Mouse (Mus musculus) thymus, postnatal 4 days (tissue): Measurements from ENCODE around the gene Zfand3.

Source experiments
- DNase-seq: peaks from one replicate; pipeline ENCODE4 v3.0.0; 2021

Zfand3 gene

DNA sequence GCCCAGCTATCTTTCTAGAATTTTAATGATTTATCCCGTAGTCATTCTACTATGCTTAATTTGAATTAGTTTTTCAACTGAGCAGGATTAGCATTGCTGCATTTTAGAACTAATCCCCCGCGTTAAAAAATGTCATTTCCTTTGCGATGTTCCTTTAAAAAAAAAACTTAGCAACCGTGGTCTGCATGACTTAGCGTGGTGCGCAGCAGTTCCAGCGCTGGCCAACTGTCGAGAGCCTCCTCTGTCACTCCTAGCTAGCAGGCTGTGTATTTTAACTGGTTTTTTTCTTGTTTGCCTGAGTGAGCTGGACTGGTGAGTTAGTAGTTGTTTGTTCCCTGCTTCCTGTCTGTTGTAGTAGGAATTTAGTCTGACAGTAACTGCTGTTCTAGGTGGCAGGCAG lies 48.9 kb downstream of the Zfand3 start:
- no peak for DNase-seq

DNA sequence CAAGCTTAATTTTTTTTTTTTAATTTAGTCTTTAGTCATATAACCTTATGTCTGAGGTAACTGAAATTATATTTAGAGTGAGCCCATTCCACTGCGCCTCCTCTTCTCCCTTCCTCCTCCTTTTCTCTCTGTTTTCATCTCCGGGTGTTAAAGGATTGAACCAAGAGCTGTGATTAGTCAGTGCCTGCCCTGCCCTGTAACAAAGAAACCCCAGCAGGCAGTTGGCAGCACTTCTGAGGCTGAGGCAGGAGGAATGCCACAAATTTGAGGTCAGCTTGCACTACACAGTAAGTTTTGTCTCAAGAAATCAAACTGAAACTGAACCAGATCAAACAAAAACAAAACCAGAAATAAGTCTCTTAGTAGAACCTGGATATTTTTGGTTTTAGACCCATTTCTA lies 49.3 kb downstream of the Zfand3 start:
- DNase-seq, result no peak

DNA sequence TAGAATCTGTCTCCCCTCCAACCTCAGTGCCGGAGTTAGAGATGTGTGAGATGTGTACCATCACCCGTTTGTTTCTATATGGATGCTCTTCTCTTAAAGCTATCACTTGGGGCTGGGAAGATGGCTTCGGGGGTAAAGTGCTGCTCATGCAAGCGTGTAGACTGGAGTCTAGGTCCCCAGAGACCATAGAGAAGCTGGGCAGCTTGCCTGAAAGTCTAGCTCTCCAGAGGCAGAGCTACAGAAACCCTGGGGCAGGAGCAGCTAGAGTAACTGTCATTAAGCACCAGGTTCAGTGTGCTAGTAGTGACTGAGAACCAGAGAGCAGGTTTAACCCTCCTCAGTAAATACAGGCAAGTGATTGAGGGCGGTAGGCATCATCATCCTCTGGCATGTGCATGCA lies 51.7 kb downstream of the Zfand3 start:
- DNase-seq, result no peak

DNA sequence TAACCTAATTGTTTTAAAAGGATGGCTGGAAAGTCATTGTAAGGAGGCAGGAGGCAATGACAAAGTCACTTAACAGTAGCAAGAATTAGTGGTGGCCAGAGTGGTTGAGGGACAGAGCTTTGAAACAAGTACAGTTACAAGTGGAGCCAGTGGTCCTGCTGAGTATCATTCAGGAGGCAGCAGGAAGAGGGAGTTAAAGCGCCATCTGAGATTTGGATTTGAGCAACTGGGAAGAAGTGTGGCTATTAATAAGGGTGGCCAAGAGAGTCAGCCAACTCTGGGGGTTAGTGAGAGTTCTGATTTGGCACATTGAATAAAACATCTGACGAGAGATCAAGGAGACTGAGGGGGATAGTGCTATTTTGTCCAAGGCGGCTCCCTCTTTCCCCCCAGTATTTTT lies 54.1 kb downstream of the Zfand3 start:
- no peak for DNase-seq

DNA sequence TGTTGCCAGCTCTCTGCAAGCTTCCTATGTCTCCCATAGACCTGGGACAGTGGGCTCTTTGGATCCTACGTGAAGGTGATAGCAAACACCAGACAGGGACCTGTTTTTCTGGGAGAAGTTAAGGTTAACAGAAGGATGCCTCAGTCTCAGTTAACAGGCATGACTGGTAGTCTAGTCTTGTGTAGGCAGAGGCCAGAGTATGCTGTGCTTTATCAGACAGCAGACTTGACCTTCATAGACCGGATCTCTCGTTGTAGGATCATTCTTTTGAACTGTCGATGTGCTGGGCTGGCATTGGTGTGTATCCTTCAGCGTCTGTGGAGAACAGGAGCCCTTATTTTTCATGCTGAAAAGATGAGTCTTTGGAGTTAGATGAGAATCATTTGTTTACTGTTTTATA lies 54.5 kb downstream of the Zfand3 start:
- no peak for DNase-seq

DNA sequence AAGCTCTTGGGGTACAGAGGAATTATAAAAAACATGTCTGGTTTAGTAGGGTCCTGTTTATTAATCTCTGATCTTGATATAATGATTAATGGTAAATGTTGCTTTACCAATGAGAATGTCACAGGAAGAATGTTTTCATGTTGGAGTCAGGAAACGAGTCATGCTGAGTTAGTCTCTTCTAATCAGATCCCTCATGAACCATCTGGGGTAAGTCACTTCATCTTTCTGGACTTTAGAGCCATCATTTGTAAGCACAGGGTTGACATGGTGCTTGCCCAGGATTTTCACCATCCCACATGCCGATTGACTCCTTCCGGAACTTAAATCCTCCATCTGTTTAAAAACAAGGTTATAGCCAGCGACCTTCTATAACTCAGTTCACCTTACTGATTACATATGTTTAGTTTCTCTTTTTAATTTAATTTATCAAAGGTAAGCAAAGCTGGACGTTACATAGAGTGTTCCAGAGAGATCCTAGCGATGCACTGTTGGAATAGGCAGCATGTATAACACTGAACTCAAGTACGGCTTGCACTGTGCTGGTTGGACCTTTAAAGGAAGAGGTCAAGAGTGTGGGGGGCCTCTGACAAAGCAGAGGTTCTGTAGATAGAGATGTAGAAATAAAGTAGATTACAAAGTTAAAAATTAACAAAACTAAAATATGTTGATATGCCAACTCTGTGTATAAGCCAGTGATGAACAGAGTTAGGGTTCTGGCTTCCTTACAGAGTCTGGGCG lies 56.7 kb downstream of the Zfand3 start:
- DNase-seq, result no peak

DNA sequence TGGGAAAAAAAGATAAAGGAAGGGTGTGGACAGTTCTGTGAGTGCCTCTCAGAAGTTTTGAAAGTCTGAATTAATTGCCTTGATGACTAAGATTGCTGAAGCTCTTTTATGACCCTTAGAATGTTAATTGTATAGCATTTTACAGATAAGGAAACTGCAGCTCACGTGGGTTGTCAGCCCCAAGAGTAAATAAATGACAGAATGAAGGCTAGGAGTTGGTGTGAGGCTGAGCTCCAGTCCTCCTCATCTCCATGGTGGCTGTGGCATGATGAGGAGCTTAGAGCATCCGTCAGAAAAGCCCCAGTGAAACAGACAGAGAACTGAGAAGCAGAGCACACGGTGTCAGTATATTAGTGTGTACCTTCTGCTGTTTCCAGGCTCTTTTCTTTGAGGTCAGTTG lies 59.3 kb downstream of the Zfand3 start:
- no peak for DNase-seq

DNA sequence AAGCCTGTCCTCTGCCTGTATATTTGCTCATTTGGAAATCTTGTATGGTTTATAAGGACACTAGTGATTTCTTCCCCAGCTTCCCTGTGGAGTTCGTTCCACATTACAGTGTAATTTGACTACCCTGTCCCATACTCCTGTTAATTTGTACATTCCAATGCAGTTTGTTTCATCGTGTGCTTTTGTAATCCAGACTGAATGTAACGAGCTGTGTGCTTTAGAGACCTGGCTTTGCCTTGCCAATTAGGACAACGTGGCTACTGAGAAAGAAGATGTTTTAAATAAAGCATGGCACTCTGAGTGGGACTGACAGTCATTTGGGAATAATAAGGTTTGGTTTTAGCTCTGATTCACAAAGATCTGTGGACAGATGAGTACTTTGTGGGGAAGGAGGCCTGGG lies 60.2 kb downstream of the Zfand3 start:
- DNase-seq, result no peak

DNA sequence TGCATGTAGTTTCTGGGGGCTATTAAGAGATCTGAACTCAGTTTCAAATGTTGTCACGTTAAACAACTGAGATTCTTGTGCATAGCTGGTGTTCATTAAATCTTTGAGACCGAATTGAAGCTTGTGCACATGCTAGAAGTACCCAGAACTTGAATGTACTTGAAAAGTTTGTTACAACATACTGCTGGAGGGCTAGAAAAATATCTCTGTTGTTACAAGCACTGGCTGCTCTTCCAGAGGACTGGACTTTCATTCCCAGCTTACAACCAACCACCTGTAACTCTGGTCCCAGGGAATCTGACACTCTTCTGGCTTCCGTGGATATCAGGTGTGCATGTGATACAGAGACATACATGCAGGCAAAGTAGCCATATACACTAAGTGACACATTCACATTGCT lies 65.2 kb downstream of the Zfand3 start:
- no peak for DNase-seq

DNA sequence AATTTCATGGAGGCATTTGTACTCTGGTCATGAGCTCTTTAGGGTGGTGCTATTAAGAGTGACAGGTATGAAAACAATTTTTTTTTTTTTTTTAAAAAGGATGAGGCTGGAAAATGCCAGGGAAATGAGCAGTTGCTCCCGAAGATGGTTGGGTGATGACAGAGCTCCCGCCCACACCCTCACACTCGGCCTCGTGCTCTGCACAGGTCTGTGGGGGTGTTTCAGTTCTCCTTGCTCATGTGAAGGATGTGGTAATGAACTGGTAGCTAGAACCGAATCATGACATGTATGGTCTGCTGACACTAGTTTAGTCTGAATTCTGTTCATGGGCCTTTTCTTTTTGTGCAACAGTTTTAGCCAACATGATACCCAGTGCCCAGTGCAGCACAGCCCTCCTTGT lies 66.1 kb downstream of the Zfand3 start:
- no peak for DNase-seq

DNA sequence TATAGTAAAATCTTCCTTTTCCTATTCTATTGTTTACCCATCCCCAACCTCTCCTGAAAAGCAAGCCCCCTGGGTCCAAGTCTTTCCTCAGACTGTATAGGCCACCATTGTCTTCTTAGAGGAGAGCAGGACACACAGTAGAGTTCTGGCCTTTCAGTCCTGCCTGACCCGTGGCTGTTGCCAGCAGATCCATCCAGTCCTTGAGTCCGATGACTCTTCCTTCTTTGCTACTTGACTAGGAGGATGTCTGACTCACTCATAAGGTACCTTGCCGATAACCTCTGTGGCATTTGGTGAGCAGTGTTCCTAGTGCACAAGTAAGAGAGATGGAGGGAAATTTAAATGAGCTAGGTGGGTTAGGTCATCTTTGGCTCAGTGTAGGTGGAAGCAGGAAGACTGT lies 68.1 kb downstream of the Zfand3 start:
- DNase-seq, result no peak

DNA sequence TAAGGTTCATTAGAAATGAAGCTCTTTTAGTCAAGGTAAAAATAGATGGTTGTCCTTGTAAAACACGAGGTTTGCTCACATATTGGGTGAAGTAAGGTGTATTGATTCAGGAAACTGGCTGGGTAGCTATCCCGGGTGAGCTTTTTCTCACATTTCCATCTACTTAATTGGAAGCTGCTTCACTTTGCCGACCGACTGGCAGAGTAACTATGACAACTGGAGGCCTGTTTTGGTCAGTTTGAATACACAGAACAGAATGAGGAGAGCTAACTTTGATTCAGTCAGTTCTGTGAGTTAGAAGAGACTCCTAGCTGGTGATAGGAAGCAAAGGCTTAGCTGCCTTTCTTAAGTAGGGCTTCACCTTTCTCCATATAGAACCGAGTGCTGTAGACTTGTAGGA lies 71.4 kb downstream of the Zfand3 start:
- DNase-seq, result no peak

DNA sequence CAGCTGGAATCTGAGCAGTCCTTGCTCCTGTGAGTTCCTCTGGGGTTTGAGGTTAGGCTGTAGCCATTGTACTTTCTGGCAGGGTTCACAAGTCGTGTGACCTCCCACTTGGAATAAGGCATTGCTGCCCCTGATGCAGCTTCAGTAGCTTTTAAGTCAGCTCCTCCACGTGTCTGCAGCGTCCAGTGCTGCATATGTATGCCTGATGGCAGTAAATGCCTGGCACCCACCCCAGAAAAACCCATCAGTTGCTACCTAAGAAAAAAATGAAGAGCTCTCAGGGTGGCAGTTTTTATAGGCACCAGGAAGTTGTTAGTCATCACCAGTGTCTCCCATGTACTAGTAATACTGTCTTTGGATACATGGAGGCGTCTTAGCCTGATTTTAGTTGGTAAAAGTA lies 79.5 kb downstream of the Zfand3 start:
- DNase-seq, result no peak

DNA sequence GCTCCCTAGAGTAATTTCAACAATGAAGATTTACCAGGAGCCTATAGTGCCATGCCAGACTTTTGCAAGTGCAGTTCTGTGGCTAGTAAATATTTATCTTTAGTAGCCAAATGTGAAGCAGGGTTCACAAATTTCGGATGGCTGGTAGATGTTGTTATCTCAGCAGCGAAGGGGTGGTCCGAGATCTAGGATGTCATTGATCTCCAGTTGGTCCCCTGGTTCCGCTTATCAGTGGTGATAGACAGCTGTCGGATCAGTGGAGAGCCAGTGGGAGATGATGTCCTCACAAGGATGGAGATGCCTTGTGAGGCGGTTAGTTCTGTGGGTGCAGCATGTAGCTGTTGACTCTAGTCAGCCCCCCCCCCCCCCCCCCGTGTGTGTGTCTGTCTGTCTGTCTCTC lies 82.2 kb downstream of the Zfand3 start:
- no peak for DNase-seq

DNA sequence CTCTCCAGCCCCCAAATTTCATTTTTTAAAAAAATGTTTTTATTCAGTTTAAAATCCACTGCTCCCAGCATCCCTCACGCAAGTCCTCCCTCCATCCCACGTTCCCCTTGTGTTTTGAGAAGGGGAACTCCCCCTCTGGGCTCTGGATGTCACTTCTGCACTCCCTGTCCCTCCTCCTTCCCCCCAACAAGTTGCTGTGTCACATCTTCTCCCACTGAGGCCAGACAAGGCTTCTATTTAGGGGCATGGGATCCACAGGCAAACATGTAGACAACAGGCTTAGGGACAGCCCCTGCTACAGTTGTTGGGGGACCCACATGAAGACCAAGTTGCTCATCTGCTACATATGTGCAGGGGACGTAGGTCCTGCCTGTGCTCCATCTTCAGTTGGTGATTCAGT lies 83.9 kb downstream of the Zfand3 start:
- no peak for DNase-seq

DNA sequence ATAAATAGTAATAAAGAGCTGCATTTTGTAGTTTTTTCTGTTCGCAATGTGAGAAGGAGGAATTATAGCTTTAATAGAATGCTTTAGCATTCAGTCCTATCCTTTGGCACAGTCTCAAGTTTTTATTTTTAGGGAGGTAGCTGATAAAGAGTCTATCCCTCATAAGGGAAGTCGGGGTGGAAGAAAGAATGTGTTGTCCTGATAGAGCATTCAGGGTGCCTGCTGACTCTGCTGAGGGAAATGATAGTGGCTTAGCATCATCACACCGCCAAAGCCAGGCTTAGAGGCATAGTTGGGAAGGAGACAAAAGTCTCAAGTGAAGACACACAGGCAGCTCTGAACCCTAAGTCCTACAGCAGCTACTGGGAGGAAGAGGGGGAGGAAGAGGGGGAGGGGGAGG lies 85.9 kb downstream of the Zfand3 start:
- no peak for DNase-seq

DNA sequence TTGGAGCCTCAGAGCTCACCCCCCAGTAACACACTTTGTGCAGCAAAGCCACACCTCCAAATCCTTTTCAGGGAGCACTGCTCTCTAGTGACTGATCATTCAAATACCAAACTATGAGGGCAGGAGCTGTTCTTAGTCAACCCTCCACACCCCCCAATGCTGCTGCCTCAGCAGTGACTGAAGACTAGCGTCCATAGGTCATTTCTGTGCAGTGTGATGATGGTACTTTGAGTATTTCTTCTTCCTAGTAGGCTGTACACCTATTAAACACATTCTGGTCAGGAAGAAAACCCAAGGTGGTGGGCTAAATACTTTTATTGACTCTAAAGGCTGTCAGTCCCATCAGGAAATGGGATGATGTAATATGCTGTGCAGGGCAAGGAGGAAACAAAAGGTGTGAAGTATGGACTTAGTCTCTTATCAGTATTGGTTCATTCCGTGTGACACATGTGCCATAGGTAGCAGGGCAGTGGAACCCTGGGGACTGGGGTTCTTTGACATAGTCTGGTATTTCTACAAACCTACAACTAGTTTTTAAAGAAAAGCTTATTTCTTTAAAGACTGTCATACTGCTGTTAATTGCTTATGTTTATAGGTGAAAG lies 88.7 kb downstream of the Zfand3 start:
- no peak for DNase-seq

DNA sequence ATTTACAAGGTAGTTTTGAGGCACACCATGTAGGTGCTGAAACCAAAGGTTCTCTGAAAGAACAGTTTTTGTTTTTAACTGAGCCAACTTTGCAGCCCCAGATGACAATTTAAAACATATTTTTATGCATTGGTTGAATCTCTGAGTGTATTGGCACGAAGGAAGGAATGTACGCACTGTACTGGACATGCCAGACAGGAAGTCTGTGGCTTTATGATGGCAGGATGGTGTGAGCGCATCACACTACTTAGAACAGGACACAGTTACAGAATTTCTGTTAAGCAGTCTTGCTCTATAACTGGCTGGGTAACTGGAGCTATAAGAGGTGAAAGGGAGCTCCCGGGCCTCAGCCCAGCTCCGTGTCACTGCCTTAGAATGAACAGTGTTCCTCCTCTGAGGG lies 92.6 kb downstream of the Zfand3 start:
- DNase-seq, result no peak

DNA sequence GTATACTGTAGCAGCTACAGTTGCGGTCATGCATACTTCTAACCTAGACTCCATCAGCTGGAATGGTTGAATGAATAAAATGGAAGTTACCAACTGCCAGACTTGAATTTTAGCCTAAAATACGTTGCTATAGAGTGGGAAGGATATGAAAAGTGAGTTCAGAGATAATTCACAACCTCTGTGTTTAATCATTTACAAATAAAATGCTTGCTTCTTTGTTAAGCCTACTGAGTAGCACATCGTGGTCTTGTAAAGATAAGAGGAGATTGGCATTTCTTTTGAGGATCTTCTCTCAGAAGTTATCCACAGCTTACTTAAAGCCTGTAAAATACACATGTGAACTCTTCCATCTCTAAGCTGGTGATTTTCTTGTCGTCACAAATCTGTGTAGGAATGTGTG lies 93.1 kb downstream of the Zfand3 start:
- no peak for DNase-seq

DNA sequence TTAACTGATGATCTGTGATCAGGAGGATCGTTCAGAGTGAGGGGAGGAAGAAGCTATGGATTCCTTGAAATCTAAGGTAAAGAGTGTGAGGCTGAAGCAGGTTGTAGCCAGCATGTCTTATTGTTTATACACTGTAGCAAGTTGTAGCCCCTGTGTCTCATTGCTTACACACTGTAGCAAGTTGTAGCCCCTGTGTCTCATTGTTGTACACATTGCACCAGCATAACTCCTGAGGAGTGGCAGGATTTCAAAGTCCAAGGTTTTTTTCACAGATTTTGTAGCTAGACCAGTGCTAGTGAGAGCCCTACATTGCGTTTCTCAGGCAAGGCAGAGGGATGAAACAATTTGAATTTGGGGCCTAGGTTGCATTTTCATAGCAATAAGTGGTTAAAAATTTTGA lies 95.1 kb downstream of the Zfand3 start:
- no peak for DNase-seq

DNA sequence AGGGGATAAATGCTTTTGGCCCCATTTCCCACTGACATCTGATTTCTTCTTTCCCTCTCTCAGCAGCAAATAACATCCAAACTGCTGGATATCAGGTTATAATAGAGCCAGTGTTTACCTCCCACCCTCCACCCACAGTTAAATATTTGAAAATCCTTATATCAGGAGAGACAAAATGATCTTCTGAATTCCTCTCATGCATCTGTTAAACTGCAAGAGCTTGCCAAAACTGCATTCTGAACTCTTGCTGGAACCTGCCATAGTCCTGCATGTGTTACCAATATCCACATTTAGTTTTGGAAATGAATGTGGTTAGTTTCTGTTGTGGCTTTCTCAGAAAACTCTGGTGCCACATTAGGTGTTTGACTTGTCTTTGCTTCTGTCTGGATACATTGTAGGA lies 97.3 kb downstream of the Zfand3 start:
- no peak for DNase-seq

DNA sequence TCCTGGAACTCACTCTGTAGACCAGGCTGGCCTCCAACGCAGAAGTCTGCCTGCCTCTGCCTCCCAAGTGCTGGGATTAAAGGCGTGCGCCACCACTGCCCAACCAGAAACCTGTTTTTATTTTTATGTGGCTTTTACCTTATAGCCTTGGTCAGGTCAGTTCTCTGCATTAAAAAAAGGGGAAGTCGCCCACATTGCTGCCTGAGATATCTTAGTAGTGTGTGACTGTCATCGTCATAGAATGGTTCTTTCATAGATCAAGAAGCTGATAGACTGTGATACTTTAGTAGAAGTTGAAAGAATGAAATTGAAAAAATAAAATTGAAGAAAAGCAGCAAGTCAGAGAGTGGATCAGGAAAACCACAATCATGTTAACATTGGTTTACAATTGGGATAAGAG lies 98.5 kb downstream of the Zfand3 start:
- no peak for DNase-seq

DNA sequence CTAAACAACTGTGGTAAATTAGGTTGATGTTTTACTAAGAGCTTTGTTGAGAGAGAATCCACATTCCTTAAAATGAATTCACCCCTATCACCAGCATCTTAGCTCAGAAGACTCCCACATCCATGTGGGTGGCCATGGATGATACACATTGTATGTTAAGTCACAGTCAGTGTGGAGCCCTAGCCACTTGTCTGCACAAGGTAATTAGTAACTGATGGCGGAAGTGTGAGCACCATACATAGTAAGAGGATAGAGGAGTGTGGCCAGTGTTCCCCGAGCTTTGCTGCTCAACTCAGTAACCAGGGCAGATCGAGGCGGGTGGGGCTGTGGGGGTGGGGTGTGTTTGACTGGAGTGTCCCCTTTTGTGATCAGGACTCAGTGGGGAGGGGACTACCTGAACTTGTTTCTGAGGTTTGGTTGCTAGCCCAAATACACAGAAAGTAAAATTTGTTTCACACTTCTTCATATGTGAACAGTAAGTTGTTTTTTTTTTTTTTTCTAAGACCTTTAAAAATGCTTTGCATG lies 99.2 kb downstream of the Zfand3 start:
- no peak for DNase-seq

DNA sequence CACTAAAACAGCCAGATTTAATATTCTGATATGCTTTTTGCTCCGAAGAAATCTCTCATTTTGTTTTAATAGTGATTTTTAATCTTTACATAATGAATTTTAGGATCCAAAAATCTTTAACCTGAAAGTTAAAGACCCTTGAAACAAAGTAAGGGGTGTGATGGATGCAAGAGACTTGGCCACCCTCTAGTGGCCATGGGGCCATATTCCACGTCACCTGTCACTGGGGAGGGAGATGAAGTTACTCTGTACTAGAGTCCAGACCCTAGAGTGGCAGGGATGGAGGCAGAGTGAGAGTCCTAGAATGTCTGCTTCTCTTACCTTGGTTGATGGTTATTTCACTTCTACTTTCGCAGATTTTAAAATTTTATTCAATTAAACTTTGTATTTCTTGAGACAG lies 100.8 kb downstream of the Zfand3 start:
- DNase-seq, result peak; percentile 59

DNA sequence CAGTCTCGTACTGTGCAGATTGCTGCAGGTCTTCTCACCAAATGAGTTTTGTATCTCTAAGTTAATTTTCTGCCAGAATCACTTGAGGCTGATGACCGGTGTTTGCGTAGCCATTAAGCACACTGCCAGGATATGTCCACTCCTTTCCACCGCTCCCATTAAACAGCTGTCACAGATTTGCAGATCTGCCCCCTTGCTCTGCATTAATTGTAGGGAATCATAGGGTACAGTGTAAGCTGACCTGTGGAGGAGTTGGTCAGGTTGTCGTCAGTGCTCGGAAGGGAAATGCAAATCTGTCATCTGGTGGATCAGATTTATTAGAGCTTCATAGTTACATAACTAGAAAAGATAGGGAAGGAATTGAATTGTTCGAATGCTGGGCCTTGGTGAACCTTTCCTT lies 106.1 kb downstream of the Zfand3 start:
- DNase-seq, result no peak
